Mouse (Mus musculus): ENCODE measurements at regions not wholly inside any gene's neighbourhood (a gene's known extent, or its start where the extent isn't known, plus 50 kb on each side); places are given as distances from the start of the nearest gene placed in this dataset.

GRCm38 (mm10) chr13:119242358-119242757 lies 186.0 kb upstream of the Paip1 start:
- Histone ChIP-seq H3K4me1 (replicated peaks) (no peaks in the 10 kb centered on the region), H3K9me3 (no peaks in the 10 kb centered on the region), H3K36me3 (no peaks in the 10 kb centered on the region), H3K4me2 (no peak overlapping the region), H3K4me3 (no peak overlapping the region), H3K9ac (no peak overlapping the region), H3K27me3 (no peaks in the 10 kb centered on the region), H3K27ac (replicated peaks) (no peak overlapping the region)
- no peak for ATAC-seq (ENCODE audit: low read depth)
- WGBS, result 81% methylated on average over 3 of the region's 3 CpGs

- Histone ChIP-seq H3K27me3 (no peaks in the 10 kb centered on the region), H3K4me3 (no peak overlapping the region), H3K27ac (replicated peaks) (no peak overlapping the region), H3K9me3 (no peaks in the 10 kb centered on the region), H3K4me1 (replicated peaks) (no peaks in the 10 kb centered on the region), H3K9ac (no peak overlapping the region), H3K4me2 (no peak overlapping the region), H3K36me3 (no peaks in the 10 kb centered on the region)
- 74% methylated on average over 2 of the region's 2 CpGs for WGBS
- no peak for ATAC-seq (ENCODE audit: low read depth)
Observed at GRCm38 (mm10) chr13:119247101-119247500, 181.3 kb upstream of the Paip1 start.

- Histone ChIP-seq H3K4me3 (no peak overlapping the region), H3K36me3 (no peaks in the 10 kb centered on the region), H3K9me3 (no peaks in the 10 kb centered on the region), H3K9ac (no peak overlapping the region), H3K4me1 (replicated peaks) (no peaks in the 10 kb centered on the region), H3K27me3 (no peaks in the 10 kb centered on the region), H3K27ac (replicated peaks) (no peak overlapping the region), H3K4me2 (no peak overlapping the region)
- no peak for ATAC-seq (ENCODE audit: low read depth)
- WGBS, result 94% methylated on average over 2 of the region's 2 CpGs
Observed at GRCm38 (mm10) chr13:119252006-119252405, 176.4 kb upstream of the Paip1 start.

DNA sequence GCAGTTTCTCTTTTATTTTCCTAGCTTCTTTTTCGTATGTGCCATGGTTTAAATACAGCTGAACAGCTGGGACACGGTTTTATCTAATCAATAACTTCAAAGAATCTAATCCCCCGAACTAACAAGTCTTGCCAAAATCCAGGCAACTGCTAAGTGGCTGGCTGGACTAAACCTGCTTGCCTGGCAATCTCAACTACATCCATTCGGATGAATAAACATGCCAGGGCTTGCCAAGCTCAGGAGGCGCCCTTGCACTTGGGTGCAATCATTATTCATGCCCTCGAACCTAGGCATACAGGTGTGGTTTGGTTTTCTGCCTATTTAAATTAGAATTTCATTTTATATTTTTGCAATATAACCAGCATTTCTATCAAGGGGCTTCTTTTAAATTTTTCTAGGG lies 172.1 kb upstream of the Paip1 start:
- no peak for ATAC-seq (ENCODE audit: low read depth)
- no peaks in the 10 kb centered on the region for H3K4me1 ChIP-seq (replicated peaks)
- H3K4me2 ChIP-seq, result no peak overlapping the region
- H3K27ac ChIP-seq (replicated peaks), result no peak overlapping the region
- H3K9me3 ChIP-seq, result no peaks in the 10 kb centered on the region
- 75% methylated on average over 6 of the region's 6 CpGs for WGBS
- H3K27me3 ChIP-seq, result no peaks in the 10 kb centered on the region
- H3K36me3 ChIP-seq, result no peaks in the 10 kb centered on the region
- H3K9ac ChIP-seq, result no peak overlapping the region
- no peak overlapping the region for H3K4me3 ChIP-seq

- no peak for ATAC-seq (ENCODE audit: low read depth)
- H3K27me3 ChIP-seq, result no peaks in the 10 kb centered on the region
- H3K36me3 ChIP-seq, result no peaks in the 10 kb centered on the region
- H3K4me1 ChIP-seq (replicated peaks), result no peaks in the 10 kb centered on the region
- H3K4me2 ChIP-seq, result no peak overlapping the region
- 62% methylated on average over 9 of the region's 9 CpGs for WGBS
- H3K4me3 ChIP-seq, result no peak overlapping the region
- H3K9ac ChIP-seq, result no peak overlapping the region
- no peak overlapping the region for H3K27ac ChIP-seq (replicated peaks)
- H3K9me3 ChIP-seq, result no peaks in the 10 kb centered on the region
Observed at GRCm38 (mm10) chr13:119258515-119258914, 169.9 kb upstream of the Paip1 start.

DNA sequence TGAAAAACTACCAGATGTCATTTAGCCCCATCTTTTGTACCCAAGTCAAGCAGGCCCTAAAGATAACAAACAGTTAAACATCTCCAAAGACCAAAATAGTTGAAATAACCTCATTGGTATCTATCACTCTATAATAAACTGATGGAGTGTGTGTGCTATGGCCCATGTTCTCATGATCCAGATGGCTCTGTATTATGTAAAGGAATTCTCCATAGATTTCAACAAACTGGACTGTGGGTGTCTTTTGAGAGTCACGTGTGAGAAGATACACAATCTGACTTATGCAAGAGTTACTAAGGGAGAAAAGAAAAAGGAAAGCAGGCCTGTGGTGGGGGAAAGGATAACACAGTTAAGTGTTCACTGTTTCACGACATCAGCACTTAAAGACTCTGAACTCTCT lies 164.8 kb upstream of the Paip1 start:
- Histone ChIP-seq H3K27me3 (no peaks in the 10 kb centered on the region), H3K4me2 (no peak overlapping the region), H3K9me3 (no peaks in the 10 kb centered on the region), H3K9ac (no peak overlapping the region), H3K27ac (replicated peaks) (no peak overlapping the region), H3K4me1 (replicated peaks) (no peaks in the 10 kb centered on the region), H3K4me3 (no peak overlapping the region), H3K36me3 (no peaks in the 10 kb centered on the region)
- WGBS, result 77% methylated on average over 2 of the region's 2 CpGs
- ATAC-seq (ENCODE audit: low read depth), result no peak

DNA sequence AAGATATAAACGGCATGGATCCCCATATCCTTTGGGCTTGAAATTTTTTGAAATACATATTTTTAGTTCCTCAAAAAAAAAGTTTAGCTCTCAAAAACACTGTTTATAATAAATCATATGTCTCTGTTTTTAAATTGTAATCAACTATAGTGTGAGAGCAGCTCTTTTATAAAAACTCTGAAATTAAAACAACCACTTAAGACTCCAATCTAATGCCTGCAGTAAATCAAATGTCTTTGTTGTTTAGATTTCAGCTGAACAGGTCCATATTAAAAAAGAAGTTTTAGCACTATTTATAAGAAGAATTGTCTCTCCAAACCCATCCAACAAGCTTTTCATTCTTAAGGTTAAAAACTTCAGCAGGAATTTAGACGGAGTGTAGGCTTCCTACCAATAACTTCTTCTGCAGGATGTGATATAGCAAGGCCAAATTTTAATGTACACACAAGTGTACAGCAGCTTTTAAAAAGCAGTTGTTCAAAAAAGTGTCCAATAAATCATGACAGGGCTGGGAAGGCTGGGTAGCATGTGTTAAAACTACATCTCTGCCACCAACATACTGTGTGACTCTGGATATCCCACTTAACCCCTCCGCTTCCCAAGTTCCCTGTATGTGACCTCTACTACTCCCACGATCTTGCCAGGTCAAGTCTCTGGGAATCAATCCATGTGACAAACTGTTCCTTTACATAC lies 160.6 kb upstream of the Paip1 start:
- Histone ChIP-seq H3K4me2 (no peak overlapping the region), H3K4me1 (replicated peaks) (no peaks in the 10 kb centered on the region), H3K9ac (no peak overlapping the region), H3K27me3 (no peaks in the 10 kb centered on the region), H3K4me3 (no peak overlapping the region), H3K27ac (replicated peaks) (no peak overlapping the region), H3K36me3 (no peaks in the 10 kb centered on the region), H3K9me3 (no peaks in the 10 kb centered on the region)
- no peak for ATAC-seq (ENCODE audit: low read depth)
- 92% methylated on average over 4 of the region's 4 CpGs for WGBS

DNA sequence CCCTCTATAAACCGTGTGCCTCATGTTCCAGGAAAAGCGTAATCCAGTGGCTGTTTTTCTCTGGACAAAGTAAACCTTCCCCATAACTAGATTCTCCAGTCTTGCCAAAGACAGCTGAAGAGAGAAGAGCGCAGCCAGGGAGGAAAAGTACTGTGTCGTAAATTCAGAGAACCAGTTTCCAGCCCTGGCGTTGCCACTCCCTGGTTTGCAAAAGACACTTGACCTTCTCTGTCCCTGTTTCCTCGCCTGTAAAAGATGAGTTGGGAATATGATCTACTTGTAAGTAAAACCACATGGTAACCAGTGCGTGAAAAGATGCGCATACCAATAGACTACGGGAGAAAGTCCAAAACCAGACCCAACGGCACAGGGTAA lies 160.1 kb upstream of the Paip1 start:
- H3K9ac ChIP-seq, result no peak overlapping the region
- ATAC-seq (ENCODE audit: low read depth), result no peak
- WGBS, result 87% methylated on average over 10 of the region's 10 CpGs
- no peaks in the 10 kb centered on the region for H3K27me3 ChIP-seq
- no peaks in the 10 kb centered on the region for H3K36me3 ChIP-seq
- no peak overlapping the region for H3K4me3 ChIP-seq
- no peaks in the 10 kb centered on the region for H3K9me3 ChIP-seq
- no peak overlapping the region for H3K27ac ChIP-seq (replicated peaks)
- no peak overlapping the region for H3K4me2 ChIP-seq
- no peaks in the 10 kb centered on the region for H3K4me1 ChIP-seq (replicated peaks)

GRCm38 (mm10) chr13:119275500-119275899 lies 152.9 kb upstream of the Paip1 start:
- H3K27ac ChIP-seq (replicated peaks), result no peak overlapping the region
- no peak overlapping the region for H3K4me2 ChIP-seq
- H3K4me1 ChIP-seq (replicated peaks), result peaks cover 4% of the 10 kb centered on the region; the same call in 1 of the 2 replicates
- H3K36me3 ChIP-seq, result no peaks in the 10 kb centered on the region
- ATAC-seq (ENCODE audit: low read depth), result no peak
- 90% methylated on average over 4 of the region's 4 CpGs for WGBS
- H3K4me3 ChIP-seq, result no peak overlapping the region
- H3K9ac ChIP-seq, result no peak overlapping the region
- no peaks in the 10 kb centered on the region for H3K9me3 ChIP-seq
- H3K27me3 ChIP-seq, result no peaks in the 10 kb centered on the region

- H3K9me3 ChIP-seq, result no peaks in the 10 kb centered on the region
- 61% methylated on average over 13 of the region's 13 CpGs for WGBS
- no peak overlapping the region for H3K4me2 ChIP-seq
- no peak overlapping the region for H3K4me3 ChIP-seq
- H3K9ac ChIP-seq, result no peak overlapping the region
- no peak overlapping the region for H3K27ac ChIP-seq (replicated peaks)
- no peak for ATAC-seq (ENCODE audit: low read depth)
- no peaks in the 10 kb centered on the region for H3K36me3 ChIP-seq
- no peaks in the 10 kb centered on the region for H3K27me3 ChIP-seq
- H3K4me1 ChIP-seq (replicated peaks), result peaks cover 4% of the 10 kb centered on the region; the same call in 1 of the 2 replicates
Observed at GRCm38 (mm10) chr13:119277308-119277948, 151.0 kb upstream of the Paip1 start.

GRCm38 (mm10) chr13:119279449-119279848 lies 149.0 kb upstream of the Paip1 start:
- Histone ChIP-seq H3K27ac (replicated peaks) (no peak overlapping the region), H3K4me2 (no peak overlapping the region), H3K36me3 (no peaks in the 10 kb centered on the region), H3K4me3 (no peak overlapping the region), H3K4me1 (replicated peaks) (peaks cover 4% of the 10 kb centered on the region; the same call in 1 of the 2 replicates), H3K9ac (no peak overlapping the region), H3K9me3 (no peaks in the 10 kb centered on the region), H3K27me3 (no peaks in the 10 kb centered on the region)
- 92% methylated on average over 8 of the region's 8 CpGs for WGBS
- ATAC-seq (ENCODE audit: low read depth), result no peak

- 85% methylated on average over 5 of the region's 5 CpGs for WGBS
- Histone ChIP-seq H3K27me3 (no peaks in the 10 kb centered on the region), H3K9ac (no peak overlapping the region)
Observed at GRCm38 (mm10) chr13:119280622-119281021, 147.8 kb upstream of the Paip1 start.

DNA sequence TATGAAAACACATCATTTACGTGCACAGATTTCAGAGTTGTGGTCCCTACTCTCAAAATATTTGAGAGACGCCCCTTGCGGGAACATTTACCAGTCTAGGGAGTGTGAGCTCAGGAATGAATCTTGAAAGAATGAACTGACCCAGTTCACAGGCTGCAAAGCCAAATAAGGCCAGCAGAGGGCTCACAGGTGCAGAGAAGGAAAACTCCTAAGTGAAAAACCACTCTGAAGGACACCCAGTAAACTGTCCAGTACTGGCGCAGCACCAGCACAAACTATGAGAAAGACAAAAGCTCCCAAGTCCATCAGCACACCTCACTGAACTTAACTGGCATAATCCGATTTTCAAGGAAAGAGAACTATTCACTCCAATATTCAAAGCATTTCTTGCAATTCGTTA lies 145.0 kb upstream of the Paip1 start:
- Histone ChIP-seq H3K9ac (no peak overlapping the region), H3K9me3 (no peaks in the 10 kb centered on the region), H3K27me3 (no peaks in the 10 kb centered on the region), H3K27ac (replicated peaks) (no peak overlapping the region), H3K4me2 (no peak overlapping the region), H3K36me3 (no peaks in the 10 kb centered on the region), H3K4me3 (no peak overlapping the region), H3K4me1 (replicated peaks) (no peaks in the 10 kb centered on the region)
- ATAC-seq (ENCODE audit: low read depth), result no peak; the same call in 1 of the 2 replicates
- whole genome bisulfite sequencing, result 60% methylated on average over 6 of the region's 6 CpGs

More at GRCm38 (mm10) chr13:119280622-119281021, 147.8 kb upstream of the Paip1 start:
- peaks cover 4% of the 10 kb centered on the region; the same call in 1 of the 2 replicates for H3K4me1 ChIP-seq (replicated peaks)
- H3K36me3 ChIP-seq, result no peaks in the 10 kb centered on the region
- no peak overlapping the region for H3K4me3 ChIP-seq
- H3K27ac ChIP-seq (replicated peaks), result no peak overlapping the region
- H3K9me3 ChIP-seq, result no peaks in the 10 kb centered on the region
- no peak overlapping the region for H3K4me2 ChIP-seq
- ATAC-seq (ENCODE audit: low read depth), result no peak
